Mouse (Mus musculus) spleen, adult 18-20 months (tissue): ENCODE results near the gene Olfr750.

Experiments
- DNase-seq, 2 experiments: peaks; one replicate each; pipeline ENCODE4 v3.0.0; 2022; ENCODE audit warnings: mixed read lengths in 2 of 2

Olfr750 gene

GRCm38 (mm10) chr14:51074335-51074734 lies at the start of gene Olfr750:
Gene Olfr750, minus strand, starts transcription at chr14:51074435.
- DNase-seq, result no peak

- DNase-seq, result no peak
Observed at GRCm38 (mm10) chr14:51113916-51114560, 39.8 kb upstream of the Olfr750 start, which contains the start of gene Eddm3b. Gene Eddm3b, plus strand, starts transcription at chr14:51114426.

- no peak for DNase-seq
Observed at GRCm38 (mm10) chr14:51113476-51113875, 39.2 kb upstream of the Olfr750 start.

- no peak for DNase-seq
Observed at GRCm38 (mm10) chr14:51111966-51112365, 37.7 kb upstream of the Olfr750 start.

- DNase-seq, result no peak
Observed at GRCm38 (mm10) chr14:51106449-51106967, 32.3 kb upstream of the Olfr750 start.

- no peak for DNase-seq
Observed at GRCm38 (mm10) chr14:51104366-51104765, 30.1 kb upstream of the Olfr750 start.

GRCm38 (mm10) chr14:51103217-51103616 lies 29.0 kb upstream of the Olfr750 start:
- DNase-seq, result peak; percentile 63 to 82

GRCm38 (mm10) chr14:51101284-51101683 lies 27.0 kb upstream of the Olfr750 start:
- no peak for DNase-seq

GRCm38 (mm10) chr14:51098921-51099320 lies 24.7 kb upstream of the Olfr750 start:
- no peak for DNase-seq

GRCm38 (mm10) chr14:51098300-51098699 lies 24.1 kb upstream of the Olfr750 start:
- DNase-seq, result peak; percentile 21 to 75

GRCm38 (mm10) chr14:51095736-51096524 lies 21.7 kb upstream of the Olfr750 start:
- no peak for DNase-seq

- no peak for DNase-seq
Observed at GRCm38 (mm10) chr14:51094921-51095320, 20.7 kb upstream of the Olfr750 start.

GRCm38 (mm10) chr14:51094096-51094875 lies 20.1 kb upstream of the Olfr750 start:
- no peak for DNase-seq

- DNase-seq, result no peak
Observed at GRCm38 (mm10) chr14:51093496-51093895, 19.3 kb upstream of the Olfr750 start.

GRCm38 (mm10) chr14:51092073-51092620 lies 17.9 kb upstream of the Olfr750 start:
- no peak for DNase-seq

GRCm38 (mm10) chr14:51090921-51091900 lies 17.0 kb upstream of the Olfr750 start, which contains the start of the genes Rnase4 and Ang:
Gene Rnase4, plus strand, starts transcription at chr14:51091077.
Gene Ang, plus strand, starts transcription at chr14:51091150.
- peak; percentile 26 to 36 for DNase-seq

- DNase-seq, result peak; percentile 68 to 85
Observed at GRCm38 (mm10) chr14:51090077-51090781, 16.0 kb upstream of the Olfr750 start.

GRCm38 (mm10) chr14:51089674-51090076 lies 15.4 kb upstream of the Olfr750 start:
- no peak for DNase-seq

- peak; percentile 91 to 94 for DNase-seq
Observed at GRCm38 (mm10) chr14:51088970-51089673, 14.9 kb upstream of the Olfr750 start.
